Mouse (Mus musculus) cerebellum, adult 11 months (tissue): ENCODE results near the gene Lrrfip2.

Source experiments
- DNase-seq: peaks from one replicate; pipeline ENCODE4 v3.0.0; 2022

Gene Lrrfip2

DNA sequence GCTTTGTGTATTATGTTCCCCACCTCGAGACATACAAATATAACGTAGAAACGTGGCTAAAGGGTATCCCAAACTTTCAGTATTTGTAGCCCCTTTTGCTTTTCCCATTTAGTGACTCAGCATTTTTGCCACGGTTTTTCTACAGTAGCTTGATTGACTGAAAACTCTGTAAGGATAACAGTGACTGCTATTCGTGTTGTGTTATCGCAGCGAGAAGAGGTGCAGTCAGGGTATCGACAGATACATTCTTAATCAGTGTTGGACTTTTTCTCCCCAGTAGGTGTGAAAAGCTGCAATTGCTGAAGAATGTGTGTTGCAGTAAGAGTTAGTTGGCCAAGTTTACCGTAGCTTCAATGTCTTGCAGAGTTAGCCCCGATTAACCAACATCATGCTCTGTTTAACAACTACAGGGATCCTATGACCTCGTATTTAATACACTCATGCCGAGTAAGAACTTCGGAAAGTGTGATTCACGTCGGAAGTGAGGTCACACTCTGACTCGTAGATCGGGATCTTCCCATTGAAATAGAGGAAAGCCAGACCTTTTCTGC, 1.6 kb downstream of the Lrrfip2 start:
- DNase-seq, result no peak

GRCm38 (mm10) chr9:111122446-111122845, 5.1 kb downstream of the Lrrfip2 start:
- DNase-seq, result no peak

DNA sequence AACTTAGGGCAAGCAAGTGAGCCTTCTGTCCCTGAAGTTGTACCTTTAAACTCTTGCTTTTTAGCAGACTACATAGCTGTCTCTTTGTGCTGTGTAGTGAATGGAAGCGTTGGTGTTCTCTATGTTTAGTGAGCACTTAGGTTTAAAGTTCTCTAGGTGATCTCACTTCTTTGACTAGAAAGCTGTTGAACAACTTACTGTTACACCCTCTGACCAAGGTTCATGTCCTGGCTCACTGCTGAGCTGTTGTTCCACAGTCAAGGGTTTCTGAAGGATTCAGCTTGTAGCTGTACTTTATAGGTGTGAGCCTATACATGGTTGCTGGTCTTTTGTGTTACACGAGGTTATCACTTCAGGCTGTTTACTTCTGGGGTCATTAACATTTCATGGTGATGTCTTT, 5.9 kb downstream of the Lrrfip2 start:
- no peak for DNase-seq

GRCm38 (mm10) chr9:111124440-111124839, 7.0 kb downstream of the Lrrfip2 start:
- DNase-seq, result no peak

GRCm38 (mm10) chr9:111126735-111127134, 9.3 kb downstream of the Lrrfip2 start:
- DNase-seq, result no peak

DNA sequence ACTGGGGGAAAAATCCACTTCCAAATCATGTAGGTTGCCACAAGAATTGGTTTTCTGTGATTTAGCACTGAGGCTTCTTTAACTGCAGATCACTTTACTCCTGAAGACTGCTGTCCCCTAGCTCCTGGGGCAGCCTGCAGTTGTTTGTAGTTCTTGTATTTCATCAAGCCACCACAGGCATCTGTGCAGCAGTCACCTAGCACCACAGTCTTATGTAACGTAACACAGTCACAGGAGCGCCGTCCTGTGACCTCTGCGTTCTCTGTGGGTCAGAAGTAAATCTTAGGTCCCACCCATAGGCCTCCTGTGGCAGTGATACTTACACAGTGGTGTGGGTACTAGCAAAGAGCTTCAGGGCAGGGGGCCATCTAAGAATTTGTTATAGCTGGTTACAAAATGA, 10.4 kb downstream of the Lrrfip2 start:
- no peak for DNase-seq

DNA sequence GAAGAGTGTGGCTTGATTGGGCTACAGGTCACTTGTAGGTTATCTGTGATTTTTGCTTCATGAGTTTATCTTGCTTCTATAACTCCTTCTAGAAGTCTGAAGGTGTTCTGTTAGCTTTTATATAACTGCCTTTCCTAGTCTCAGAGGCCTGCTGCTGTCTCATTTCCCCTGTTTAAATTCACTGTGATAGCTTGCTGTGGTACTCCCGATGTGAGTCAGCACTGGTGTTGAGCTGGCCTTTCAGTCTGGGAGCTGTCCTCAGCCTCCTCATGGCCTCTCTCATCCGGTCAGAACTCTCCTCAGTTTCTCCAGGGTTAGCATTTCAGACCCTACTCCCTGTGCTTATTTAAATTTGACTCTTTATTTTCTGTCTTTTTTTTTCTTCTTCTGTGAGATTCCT, 12.7 kb downstream of the Lrrfip2 start:
- no peak for DNase-seq

GRCm38 (mm10) chr9:111138161-111138560, 20.8 kb downstream of the Lrrfip2 start:
- no peak for DNase-seq

DNA sequence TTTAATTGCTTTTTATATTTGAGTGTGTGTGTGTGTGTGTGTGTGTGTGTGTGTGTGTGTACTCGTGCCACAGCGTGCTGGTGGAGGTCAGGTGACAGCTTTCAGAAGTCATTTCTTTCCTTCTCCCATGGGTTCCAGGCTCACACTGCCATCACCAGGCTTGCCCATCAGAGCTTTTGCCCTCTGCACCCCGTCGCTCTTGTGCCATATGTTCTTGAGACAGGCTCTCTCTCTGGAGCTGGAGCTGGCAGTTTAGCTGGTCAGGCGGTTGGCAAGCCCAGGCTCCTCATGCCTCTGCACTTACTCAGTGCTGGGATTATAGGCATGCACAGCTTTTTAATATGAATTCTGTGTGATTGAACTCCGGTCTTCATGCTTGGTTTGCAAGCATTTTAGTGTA, 25.3 kb downstream of the Lrrfip2 start:
- DNase-seq, result peak; percentile 51

GRCm38 (mm10) chr9:111143387-111143786, 26.0 kb downstream of the Lrrfip2 start:
- DNase-seq, result no peak

DNA sequence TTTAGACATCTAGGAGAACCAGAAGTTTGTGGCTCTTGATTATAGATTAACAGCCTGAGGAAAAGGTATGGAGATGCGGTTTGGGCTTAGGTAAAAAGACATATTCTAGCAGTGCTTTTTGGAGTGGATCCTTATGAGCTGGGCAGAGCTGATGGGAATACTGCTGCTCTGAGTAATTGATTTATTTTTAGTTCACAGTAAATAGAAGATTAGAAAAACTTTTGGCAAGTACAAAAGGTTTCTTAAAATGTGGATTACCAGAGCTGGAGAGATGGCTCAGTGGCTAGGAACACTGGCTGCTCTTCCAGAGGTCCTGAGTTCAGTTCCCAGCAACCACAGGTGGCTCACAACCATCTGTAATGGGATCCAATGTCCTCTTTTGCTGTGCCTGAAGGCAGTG, 27.3 kb downstream of the Lrrfip2 start:
- DNase-seq, result no peak

DNA sequence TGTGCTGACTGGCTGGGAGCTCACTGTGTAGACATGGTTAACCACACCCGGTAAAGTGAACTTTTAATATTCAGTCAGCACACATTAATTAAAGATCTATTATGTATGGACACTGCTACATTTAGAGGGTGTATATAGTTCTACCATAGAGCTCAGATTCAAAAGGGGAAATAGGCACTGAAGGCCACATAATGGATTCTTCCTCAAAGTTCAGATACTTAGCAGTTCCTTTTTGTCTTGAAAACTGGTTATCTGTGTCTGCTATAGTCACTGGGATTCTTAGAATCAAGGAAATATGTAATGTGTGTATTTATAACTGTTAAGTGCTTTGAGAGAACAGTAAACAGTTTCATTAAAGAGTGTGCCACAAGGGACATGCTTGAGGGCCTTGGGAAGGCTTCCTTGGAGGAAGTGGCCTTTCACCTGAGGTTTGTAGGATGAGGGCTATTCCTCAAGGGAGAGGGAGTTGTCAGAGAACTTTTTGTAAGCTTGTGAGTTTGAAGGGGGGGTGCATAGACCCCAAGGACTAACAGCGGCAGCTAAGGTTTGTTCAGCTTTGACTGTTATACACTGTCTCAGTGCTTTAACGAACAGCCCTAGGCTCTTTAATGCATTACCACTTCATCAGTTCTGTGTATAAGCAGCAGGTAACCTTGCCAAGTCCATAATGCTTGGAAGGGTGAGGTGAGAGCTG, 28.3 kb downstream of the Lrrfip2 start:
- no peak for DNase-seq

DNA sequence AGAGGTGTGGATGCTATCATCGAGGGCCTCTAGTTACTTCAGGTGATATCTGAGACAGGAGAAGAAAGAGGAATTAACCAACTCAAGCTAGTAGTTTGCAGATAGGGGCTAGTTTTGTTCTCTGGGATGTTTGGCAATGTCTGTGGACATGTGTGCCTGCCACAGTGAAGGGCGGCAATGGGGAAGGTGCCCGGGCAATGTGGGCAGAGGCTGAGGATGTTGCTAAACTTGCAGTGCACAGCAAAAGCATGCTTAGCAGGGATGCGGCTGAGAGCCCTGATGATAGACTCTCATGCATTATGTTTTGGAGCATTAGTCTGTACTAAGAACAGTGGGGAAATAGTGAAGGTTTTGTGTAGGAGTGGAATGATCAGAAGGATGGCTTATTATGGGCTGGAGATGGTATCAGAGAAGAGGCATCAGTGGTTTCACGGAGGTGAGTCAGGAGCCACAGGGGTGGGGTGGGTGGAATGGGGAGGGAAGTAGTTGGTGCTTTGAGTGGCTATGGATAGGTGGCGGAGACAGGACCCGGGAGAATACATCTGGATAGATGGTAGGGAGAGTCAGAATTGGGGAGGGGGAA, 28.9 kb downstream of the Lrrfip2 start:
- no peak for DNase-seq

- DNase-seq, result no peak
Observed at GRCm38 (mm10) chr9:111148006-111148405, 30.6 kb downstream of the Lrrfip2 start.

GRCm38 (mm10) chr9:111148414-111148813, 31.0 kb downstream of the Lrrfip2 start:
- no peak for DNase-seq

DNA sequence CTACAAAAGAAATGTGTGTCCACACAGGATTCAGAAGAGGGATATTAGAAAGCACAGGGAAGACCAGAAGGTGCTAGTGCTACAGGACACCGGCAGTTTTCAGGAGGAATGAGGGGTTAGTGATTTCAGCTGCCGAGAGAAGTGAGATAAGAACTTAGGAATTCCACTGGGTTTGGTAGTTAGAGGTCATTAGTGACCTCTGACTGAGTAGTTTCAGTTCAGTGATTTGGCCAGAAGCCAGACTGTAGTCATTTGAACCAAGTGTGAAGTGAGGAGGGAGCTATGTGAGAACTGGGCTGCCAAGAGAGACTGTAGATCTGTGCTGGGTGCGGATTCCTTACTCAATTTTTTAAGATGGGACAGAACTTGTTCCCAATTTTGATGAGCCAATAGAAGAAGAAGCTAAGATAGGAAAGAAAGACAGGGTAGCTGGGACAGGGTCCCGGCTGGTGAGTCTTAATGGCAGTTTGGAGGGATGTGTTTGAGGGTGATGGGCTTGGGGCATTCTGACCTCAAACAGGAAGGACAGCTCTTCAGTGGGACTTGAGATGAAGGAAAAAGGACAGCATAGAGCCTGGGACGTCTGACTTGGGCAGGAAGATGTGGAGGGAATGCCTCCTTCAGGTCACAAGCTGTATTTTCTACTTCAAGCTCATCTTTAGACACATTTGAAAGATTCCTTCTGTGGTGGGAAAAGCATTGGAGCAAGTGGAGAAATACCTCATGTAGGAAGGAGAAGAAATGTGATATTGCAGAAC, 32.0 kb downstream of the Lrrfip2 start:
- DNase-seq, result no peak

GRCm38 (mm10) chr9:111152314-111152897, 35.0 kb downstream of the Lrrfip2 start:
- DNase-seq, result no peak

- DNase-seq, result no peak
Observed at GRCm38 (mm10) chr9:111153026-111153425, 35.6 kb downstream of the Lrrfip2 start.

- DNase-seq, result no peak
Observed at GRCm38 (mm10) chr9:111155764-111156458, 38.5 kb downstream of the Lrrfip2 start.

DNA sequence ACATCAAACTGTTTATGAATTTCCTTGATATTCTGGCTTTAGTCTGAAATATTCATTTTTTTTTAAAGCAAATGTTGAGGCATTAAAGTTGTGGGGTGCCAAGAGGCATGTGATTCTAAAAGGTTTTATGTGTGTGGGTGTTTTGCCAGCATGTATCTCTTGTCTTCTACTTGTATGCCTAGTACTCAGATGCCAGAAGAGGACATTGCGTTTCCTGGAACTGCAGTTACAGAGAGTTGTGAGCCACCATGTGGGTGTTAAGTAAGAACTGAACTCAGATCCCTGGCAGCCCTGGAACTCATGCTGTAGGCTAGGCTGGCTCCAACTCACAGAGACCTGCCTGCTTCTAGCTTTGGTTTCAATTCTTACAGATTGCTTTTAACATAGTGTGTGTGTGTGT, 42.2 kb downstream of the Lrrfip2 start:
- no peak for DNase-seq

GRCm38 (mm10) chr9:111161213-111161612, 43.8 kb downstream of the Lrrfip2 start:
- no peak for DNase-seq

GRCm38 (mm10) chr9:111166612-111167011, 49.2 kb downstream of the Lrrfip2 start:
- no peak for DNase-seq

DNA sequence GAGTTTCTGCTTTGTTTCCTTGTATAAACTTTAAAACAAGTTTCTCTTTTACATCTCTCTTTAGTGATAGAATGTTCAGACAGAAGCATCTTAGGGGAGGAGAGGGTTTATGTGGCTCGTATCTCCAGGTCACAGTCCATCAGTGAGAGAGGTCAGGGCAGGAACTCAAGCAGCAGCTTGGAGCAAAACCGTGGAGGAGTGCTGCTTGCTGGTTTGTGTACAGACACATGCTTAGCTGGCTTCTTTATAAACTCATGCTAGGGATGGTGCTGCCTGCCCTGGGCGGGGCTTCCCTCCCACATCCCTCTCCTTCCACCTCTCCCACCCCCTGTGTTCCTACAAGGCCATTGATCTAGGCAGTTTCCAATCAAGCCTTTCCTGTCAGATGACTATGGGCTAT, 53.0 kb downstream of the Lrrfip2 start:
- no peak for DNase-seq
